Mouse (Mus musculus) kidney, postnatal 0 days (tissue): ENCODE measurements around the gene Ddrgk1. TPM values are rescaled to one million over a fixed set of nuclear protein-coding genes. Genes with fewer than 3 reads are reported as not detected.
"Not testable (repeated sequence)": the region's sequence is repeated elsewhere in the genome, so short reads cannot be mapped to it uniquely, and the experiment has no call there.

Source experiments
- ATAC-seq: fragments of 200-750 bp; cut with Nextera tagmentation; replicated peaks from 2 replicates; pipeline ENCODE4 v1.8.0; 2017; ENCODE audit warnings: low read depth, moderate number of reproducible peaks, moderate TSS enrichment, moderate library complexity; ENCODE audit not compliant: low FRiP score
- DNase-seq: peaks from one replicate; pipeline ENCODE4 v3.0.0-alpha.2; 2016; ENCODE audit warnings: low spot score
- H3K27ac ChIP-seq: fragments of 300-500 bp; sonication (generic); 2 replicates; pipeline ENCODE4 v1.5.1; 2014; ENCODE audit warnings: mild to moderate bottlenecking
- H3K27me3 ChIP-seq: fragments of 300-500 bp; sonication (generic); 2 replicates; pipeline ENCODE4 v1.6.1; 2014; ENCODE audit warnings: low read length, mixed read lengths; ENCODE audit not compliant: insufficient read depth
- H3K36me3 ChIP-seq: fragments of 300-500 bp; sonication (generic); 2 replicates; pipeline ENCODE4 v1.6.1; 2014; ENCODE audit warnings: low read length, mixed read lengths; ENCODE audit not compliant: insufficient read depth
- H3K4me1 ChIP-seq: fragments of 300-500 bp; sonication (generic); replicated peaks from 2 replicates; pipeline ENCODE4 v1.6.1; 2014; ENCODE audit warnings: antibody characterized with exemption, low read length, mixed read lengths; ENCODE audit not compliant: insufficient read depth
- H3K4me2 ChIP-seq: fragments of 300-500 bp; sonication (generic); 2 replicates; pipeline ENCODE4 v1.6.1; 2014; ENCODE audit warnings: mild to moderate bottlenecking, low read length, moderate library complexity, mixed read lengths
- H3K4me3 ChIP-seq: fragments of 300-500 bp; sonication (generic); replicated peaks from 2 replicates; pipeline ENCODE4 v1.5.1; 2014; ENCODE audit warnings: low read depth, low read length
- H3K9ac ChIP-seq: fragments of 300-500 bp; sonication (generic); 2 replicates; pipeline ENCODE4 v1.6.1; 2014; ENCODE audit warnings: low read depth, low read length
- H3K9me3 ChIP-seq: fragments of 300-500 bp; sonication (generic); replicated peaks from 2 replicates; pipeline ENCODE4 v1.6.1; 2016; ENCODE audit warnings: low read length, inconsistent platforms, mixed read lengths
- CTCF ChIP-seq: IDR thresholded peaks from 2 replicates; pipeline ENCODE4 v1.5.1; 2016; ENCODE audit warnings: antibody characterized with exemption, low read depth, mild to moderate bottlenecking, moderate library complexity
- WGBS: fragments of 180-500 bp; shearing (Covaris S2); extraction: QIAGEN DNeasy Blood & Tissue Kit; methylation state at CpG from one replicate; pipeline ENCODE4 v1.1.7; 2014; 5-methylcytosine and 5-hydroxymethylcytosine counted together
- polyA plus RNA-seq: library from polyadenylated mRNA; unstranded; fragments of >200 nt; fragmentation: Nextera tagmentation; extraction: Ambion mirVana; gene quantifications from 2 replicates; pipeline ENCODE4 v1.2.1, GENCODE M21; 2015

Ddrgk1 gene
- polyA plus RNA-seq, 1 experiment from 2014 or later, result 89.6 TPM

- Histone ChIP-seq H3K9ac (no peak overlapping the region), H3K4me1 (no peaks in the 10 kb centered on the region), H3K4me3 (no peak overlapping the region), H3K4me2 (no peak overlapping the region), H3K27me3 (no peaks in the 10 kb centered on the region), H3K9me3 (no peaks in the 10 kb centered on the region), H3K36me3 (peaks cover 51% of the 10 kb centered on the region), H3K27ac (no peak overlapping the region)
- ATAC-seq (no peak), DNase-seq (no peak)
- 88% methylated on average over 6 of the region's 6 CpGs for WGBS
- TF ChIP-seq CTCF, result no peak
These were observed 8.7 kb downstream of the Ddrgk1 start for GRCm38 (mm10) chr2:130655660-130656339.

- Histone ChIP-seq H3K36me3 (peaks cover 45% of the 10 kb centered on the region), H3K9me3 (no peaks in the 10 kb centered on the region), H3K9ac (no peak overlapping the region), H3K4me1 (no peaks in the 10 kb centered on the region), H3K4me2 (no peak overlapping the region), H3K27me3 (no peaks in the 10 kb centered on the region), H3K27ac (no peak overlapping the region), H3K4me3 (no peak overlapping the region)
- WGBS, result 92% methylated on average over 1 of the region's 1 CpGs
- TF ChIP-seq CTCF, result no peak
- no peak for ATAC-seq
- no peak for DNase-seq
These were observed 10.7 kb downstream of the Ddrgk1 start for GRCm38 (mm10) chr2:130653760-130654159.

GRCm38 (mm10) chr2:130653303-130653702, 11.2 kb downstream of the Ddrgk1 start:
- no peak for TF ChIP-seq CTCF
- no peak overlapping the region for H3K4me2 ChIP-seq
- no peak overlapping the region for H3K27ac ChIP-seq
- WGBS, result 91% methylated on average over 2 of the region's 2 CpGs
- DNase-seq (no peak), ATAC-seq (no peak)
- no peak overlapping the region for H3K9ac ChIP-seq
- H3K4me3 ChIP-seq, result no peak overlapping the region
- H3K27me3 ChIP-seq, result no peaks in the 10 kb centered on the region
- peaks cover 43% of the 10 kb centered on the region for H3K36me3 ChIP-seq
- no peaks in the 10 kb centered on the region for H3K9me3 ChIP-seq
- H3K4me1 ChIP-seq, result no peaks in the 10 kb centered on the region

- ATAC-seq, H3K9me3 ChIP-seq, H3K9ac ChIP-seq, H3K27ac ChIP-seq, H3K4me3 ChIP-seq, H3K27me3 ChIP-seq, H3K4me2 ChIP-seq, DNase-seq, H3K4me1 ChIP-seq: not testable (repeated sequence)
- H3K36me3 ChIP-seq, result peaks cover 10% of the 10 kb centered on the region
- 87% methylated on average over 6 of the region's 6 CpGs for WGBS
These were observed 15.4 kb downstream of the Ddrgk1 start for GRCm38 (mm10) chr2:130649028-130649427.

- TF ChIP-seq CTCF, result no peak
- DNase-seq (no peak), ATAC-seq (no peak)
- H3K36me3 ChIP-seq, result no peaks in the 10 kb centered on the region
- H3K27me3 ChIP-seq, result no peaks in the 10 kb centered on the region
- H3K4me2 ChIP-seq, result no peak overlapping the region
- no peak overlapping the region for H3K9ac ChIP-seq
- 82% methylated on average over 4 of the region's 4 CpGs for WGBS
- peaks cover 8% of the 10 kb centered on the region; the same call in 1 of the 2 replicates for H3K4me1 ChIP-seq
- no peaks in the 10 kb centered on the region for H3K9me3 ChIP-seq
- no peak overlapping the region for H3K27ac ChIP-seq
- no peak overlapping the region for H3K4me3 ChIP-seq
These were observed 19.3 kb downstream of the Ddrgk1 start for GRCm38 (mm10) chr2:130645198-130645597.

- ATAC-seq (peak; percentile 84), DNase-seq (peak; percentile 91)
- Histone ChIP-seq H3K27ac (no peak within 1 kb of the TSS), H3K4me3 (peak within 1 kb of the TSS; percentile 61), H3K9ac (peak within 1 kb of the TSS; percentile 53), H3K4me2 (peak within 1 kb of the TSS; percentile 90), H3K9me3 (no peaks in the 10 kb centered on the region), H3K4me1 (peaks cover 8% of the 10 kb centered on the region), H3K27me3 (no peaks in the 10 kb centered on the region), H3K36me3 (no peaks in the 10 kb centered on the region)
- 3% methylated on average over 40 of the region's 40 CpGs for WGBS
- no peak for TF ChIP-seq CTCF
These were observed 21.6 kb downstream of the Ddrgk1 start, which contains the start of gene Lzts3 for GRCm38 (mm10) chr2:130642684-130643369. TSS of gene Lzts3 (minus strand) at chr2:130642803.
